ENCODE assay signal across 9 mouse cellular contexts in the genomic region with DNA sequence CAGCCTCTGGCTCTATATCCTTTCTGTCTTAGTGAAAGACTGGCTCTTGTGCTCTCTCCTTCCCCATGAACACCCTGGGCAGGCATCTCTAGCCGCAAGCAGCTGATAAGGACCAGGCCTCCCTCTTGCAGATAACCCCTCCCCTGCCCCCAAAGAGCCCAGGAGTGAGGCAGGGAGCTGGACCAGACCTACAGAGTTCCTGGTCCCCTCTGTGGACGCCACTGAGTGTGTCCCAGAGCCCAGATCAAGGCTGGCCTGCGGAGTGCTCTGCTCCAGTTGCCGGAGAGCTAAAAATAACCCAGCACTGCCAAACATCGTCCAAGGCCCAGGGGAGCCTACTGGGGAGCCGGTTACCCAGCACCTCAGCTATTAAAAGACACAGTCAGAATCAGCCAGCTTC.
DNase-seq lines count a peak whose midpoint lies in the region; TF ChIP-seq lines count a peak whose summit lies in the region.
"Had no signal": no experiment of that assay in that cellular context is flagged by ENCODE, and none has a peak within 500 bp of the region (broad histone marks: within the 10 kb centered on the region; RNA-seq: fewer than 3 reads in every experiment).

No protein-coding gene starts in this region.

- H3K27me3 ChIP-seq in megakaryocyte, embryonic 14.5 days (replicated peaks): no peaks in the 10 kb centered on the region
- H3K27me3 ChIP-seq: midbrain, embryonic 15.5 days had no signal

- peaks cover 4% of the 10 kb centered on the region for H3K36me3 ChIP-seq in megakaryocyte, embryonic 14.5 days (replicated peaks; ENCODE audit: low read length)
- H3K36me3 ChIP-seq: midbrain, embryonic 15.5 days had no signal

- peak; percentile 84 for DNase-seq in gastrocnemius, adult 2 months
- no peak for DNase-seq in gastrocnemius, postnatal 10 days
- peak; percentile 42 to 57 for DNase-seq in adrenal gland, postnatal 36 days
- peak; percentile 75 to 81 for DNase-seq in heart, postnatal 10 days
- no peak for DNase-seq in kidney, adult 11 months
- DNase-seq in layer of hippocampus, postnatal 14 days (ENCODE audit: low spot score in 2 of 2): no peak
- DNase-seq in kidney, postnatal 36 days: no peak

- 0 out of 2 replicates have a peak, but pooled peaks cover 3% of the 10 kb centered on the region for H3K9me3 ChIP-seq in megakaryocyte, embryonic 14.5 days
- H3K9me3 ChIP-seq: midbrain, embryonic 15.5 days had no signal

- H3K4me1 ChIP-seq in megakaryocyte, embryonic 14.5 days: peaks cover 87% of the 10 kb centered on the region
- H3K4me1 ChIP-seq: midbrain, embryonic 15.5 days had no signal

- H3K27ac ChIP-seq in gastrocnemius, adult 2 months: peak overlapping the region; percentile 89
- H3K27ac ChIP-seq: midbrain, embryonic 15.5 days had no signal

- H3K4me3 ChIP-seq in gastrocnemius, adult 2 months: peak overlapping the region; percentile 25
- H3K4me3 ChIP-seq in megakaryocyte, embryonic 14.5 days (replicated peaks): peak overlapping the region; percentile 17
- H3K4me3 ChIP-seq: midbrain, embryonic 15.5 days had no signal

- TF ChIP-seq CTCF in gastrocnemius, adult 2 months (IDR thresholded peaks at IDR 0.05): no peak

- intact Hi-C loops in gastrocnemius, adult 2 months (cut with DNase I): no loop called here
- intact Hi-C loops in heart, postnatal 10 days (cut with DNase I): no loop called here

Comparison
In these comparisons a context has a peak if more than half of its experiments do, and no peak if none do; other contexts are left out.
1. DNase-seq: peak in gastrocnemius, adult 2 months (single experiment), adrenal gland, postnatal 36 days (2 of 2) and heart, postnatal 10 days (2 of 2); none in gastrocnemius, postnatal 10 days (single experiment), kidney, adult 11 months (single experiment), layer of hippocampus, postnatal 14 days (0 of 2) and kidney, postnatal 36 days (0 of 2).